Mouse (Mus musculus): ENCODE results near the gene Spg7. TPM values are rescaled to one million over a fixed set of nuclear protein-coding genes. Genes with fewer than 3 reads are reported as not detected.

Spg7 gene
- total RNA-seq, 2 experiments from 2014 or later, result 70.4 to 71.3 TPM

Small RNA genes within 50 kb of the gene (microRNA-seq; reads per million reads assigned to microRNA genes)
- gene Mir7079 (not detected), gene Mir7080 (143 reads per million, percentile 60 among the genes with 10 or more reads in this experiment)

Other genes with a start within 250 kb of the Spg7 start
- gene Cdh15, start 215.0 kb upstream of the Spg7 start, total RNA-seq (2021), result 1 to 10 TPM; 2.4 to 2.9 TPM
- 100 to 1,000 TPM; 137 to 138 TPM for gene Ankrd11, start 20.7 kb upstream of the Spg7 start, total RNA-seq (2021)
- gene Rpl13, start 39.4 kb downstream of the Spg7 start, total RNA-seq (2021), result 100 to 1,000 TPM; 451 to 456 TPM
- 10 to 100 TPM; 75.7 to 94.1 TPM for gene Cpne7, start 54.4 kb downstream of the Spg7 start, total RNA-seq (2021)
- gene Sult5a1, start 95.4 kb downstream of the Spg7 start, total RNA-seq (2021), result not detected
- gene Dpep1, start 123.3 kb downstream of the Spg7 start, total RNA-seq (2021), result not detected
- 100 to 1,000 TPM; 111 to 130 TPM for gene Chmp1a, start 149.8 kb downstream of the Spg7 start, total RNA-seq (2021)
- 1 to 10 TPM; 6.3 to 7.5 TPM for gene Spata33, start 149.9 kb downstream of the Spg7 start, total RNA-seq (2021)
- 10 to 100 TPM; 69.3 to 69.5 TPM for gene Cdk10, start 161.9 kb downstream of the Spg7 start, total RNA-seq (2021)
- gene Spata2l, start 173.3 kb downstream of the Spg7 start, total RNA-seq (2021), result 100 to 1,000 TPM; 111 to 118 TPM
- 10 to 100 TPM; 21.6 to 25.2 TPM for gene Zfp276, start 191.3 kb downstream of the Spg7 start, total RNA-seq (2021)
- 10 to 100 TPM; 72.7 to 74.6 TPM for gene Vps9d1, start 191.4 kb downstream of the Spg7 start, total RNA-seq (2021)